Mouse (Mus musculus) MEL (cell line): Measurements from ENCODE around the gene Urb2.

ENCODE experiments used
- BHLHE40 ChIP-seq: IDR thresholded peaks from 2 replicates; pipeline ENCODE4 v1.6.1; 2012; ENCODE audit warnings: low read depth, mild to moderate bottlenecking, inconsistent platforms, low read length, improper control_type of control experiment, borderline replicate concordance
- CHD2 ChIP-seq: IDR thresholded peaks from 2 replicates; pipeline ENCODE4 v1.6.1; 2011; ENCODE audit warnings: low read length, improper control_type of control experiment
- CTCF ChIP-seq, 3 experiments: IDR thresholded peaks in 2 of 3; conservative IDR thresholded peaks in 1 of 3; 2 replicates each; pipeline ENCODE4 v1.5.1; 2011 to 2012; ENCODE audit warnings: low read length in 3 of 3, low read depth in 2 of 3, mild to moderate bottlenecking in 2 of 3, improper control_type of control experiment in 1 of 3, inconsistent platforms in 1 of 3, mixed read lengths in 1 of 3, moderate library complexity in 1 of 3; ENCODE audit not compliant: control insufficient read depth in 1 of 3, insufficient read depth in 1 of 3, poor library complexity in 1 of 3, severe bottlenecking in 1 of 3
- ELF1 ChIP-seq: IDR thresholded peaks from 2 replicates; pipeline ENCODE4 v1.6.1; 2014; ENCODE audit warnings: low read depth, mild to moderate bottlenecking, inconsistent platforms, low read length, improper control_type of control experiment, moderate library complexity
- EP300 ChIP-seq, 2 experiments: IDR thresholded peaks; 2 replicates each; pipeline ENCODE4 v1.6.1; 2011; ENCODE audit warnings: improper control_type of control experiment in 2 of 2, low read length in 2 of 2, low read depth in 1 of 2, mild to moderate bottlenecking in 1 of 2
- ETS1 ChIP-seq: IDR thresholded peaks from 2 replicates; pipeline ENCODE4 v1.6.1; 2012; ENCODE audit warnings: low read depth, mild to moderate bottlenecking, inconsistent platforms, low read length, improper control_type of control experiment, moderate library complexity
- MAX ChIP-seq: IDR thresholded peaks from 2 replicates; pipeline ENCODE4 v1.6.1; 2011; ENCODE audit warnings: low read length, improper control_type of control experiment
- MYC ChIP-seq: IDR thresholded peaks from 2 replicates; pipeline ENCODE4 v1.6.1; 2011; ENCODE audit warnings: low read depth, mild to moderate bottlenecking, low read length, improper control_type of control experiment, moderate library complexity
- POLR2A ChIP-seq, 2 experiments: IDR thresholded peaks; 2 replicates each; pipeline ENCODE4 v1.6.1; 2011 to 2012; ENCODE audit warnings: low read length in 2 of 2, mild to moderate bottlenecking in 2 of 2, control low read depth in 1 of 2, improper control_type of control experiment in 1 of 2, low read depth in 1 of 2, moderate library complexity in 1 of 2; ENCODE audit not compliant: control insufficient read depth in 1 of 2, insufficient read depth in 1 of 2, poor library complexity in 1 of 2
- SIN3A ChIP-seq: IDR thresholded peaks from 2 replicates; pipeline ENCODE4 v1.6.1; 2012; ENCODE audit warnings: low read length, improper control_type of control experiment, inconsistent platforms
- TAL1 ChIP-seq: IDR thresholded peaks from 2 replicates; pipeline ENCODE4 v1.6.1; 2012; ENCODE audit warnings: mild to moderate bottlenecking, inconsistent platforms, low read length, moderate library complexity, mixed read lengths
- USF2 ChIP-seq, 2 experiments: IDR thresholded peaks; 2 replicates each; pipeline ENCODE4 v1.6.1; 2011 to 2012; ENCODE audit warnings: improper control_type of control experiment in 2 of 2, low read length in 2 of 2, borderline replicate concordance in 1 of 2, inconsistent platforms in 1 of 2, low read depth in 1 of 2, mild to moderate bottlenecking in 1 of 2; ENCODE audit not compliant: insufficient read depth in 1 of 2
- ZC3H11A ChIP-seq: IDR thresholded peaks from 2 replicates; pipeline ENCODE4 v1.6.1; 2012; ENCODE audit warnings: low read depth, mild to moderate bottlenecking, inconsistent platforms, low read length, improper control_type of control experiment
- ZMIZ1 ChIP-seq: IDR thresholded peaks from 2 replicates; pipeline ENCODE4 v1.6.1; 2012; ENCODE audit warnings: low read depth, mild to moderate bottlenecking, inconsistent platforms, low read length, improper control_type of control experiment, moderate library complexity

DNA sequence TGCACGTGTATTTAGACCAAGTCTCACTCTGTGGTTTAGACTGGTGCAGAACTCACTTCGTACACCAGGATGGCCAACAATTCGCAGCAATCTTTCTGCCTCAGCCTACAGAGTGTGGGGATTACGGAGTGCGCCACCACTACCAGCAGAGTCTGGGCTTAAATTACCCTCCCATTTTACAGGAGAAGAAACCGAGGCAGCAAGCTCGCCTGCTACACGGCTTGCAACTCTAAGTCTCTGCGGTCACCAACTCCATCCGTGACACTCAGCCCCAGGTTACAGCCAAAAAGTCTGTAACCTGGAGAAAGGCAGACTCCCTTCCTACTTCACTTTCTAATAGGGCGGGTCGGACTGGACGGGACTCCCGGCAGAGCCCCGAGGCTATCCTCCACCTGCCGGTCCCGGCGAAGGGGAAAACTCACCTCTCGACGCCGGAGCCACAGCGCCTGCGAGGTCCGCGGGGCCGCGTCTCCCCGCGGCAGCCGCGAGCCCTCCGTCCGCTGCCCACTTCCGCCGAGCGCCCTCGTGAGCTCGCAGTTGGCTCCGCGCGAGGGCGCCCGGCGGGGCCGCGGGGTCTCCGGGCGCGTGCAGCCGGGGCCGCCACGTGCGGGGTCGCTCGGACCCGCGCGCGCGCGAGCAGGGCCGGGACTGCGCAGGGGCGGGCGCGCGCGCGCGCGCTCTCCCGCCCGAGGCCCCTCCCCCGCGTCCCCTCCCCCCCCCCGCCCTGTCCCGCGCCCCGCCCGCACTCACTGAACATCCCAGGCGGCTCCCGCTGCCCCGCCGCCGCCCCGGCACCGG is 670 bp upstream of the Urb2 start:
- TF ChIP-seq CTCF (IDR thresholded peaks at IDR 0.05 in 2 of 3, conservative IDR thresholded peaks at IDR 0.05 in 1 of 3; ENCODE audit: control insufficient read depth in 1 of 3, insufficient read depth in 1 of 3, low read depth in 2 of 3, low read length in 3 of 3, poor library complexity in 1 of 3, severe bottlenecking in 1 of 3) (no peak; a peak in 1 of 6 replicates), MYC (peak; percentile 64), MAX (peak; percentile 73; the same call in 1 of the 2 replicates), POLR2A (IDR thresholded peaks at IDR 0.05; ENCODE audit: control insufficient read depth in 1 of 2, insufficient read depth in 1 of 2, low read depth in 1 of 2, low read length in 2 of 2, poor library complexity in 1 of 2) (no peak; a peak in 2 of 4 replicates), TAL1 (no peak), SIN3A (no peak; the same call in none of the 2 replicates), ZMIZ1 (no peak), EP300 (IDR thresholded peaks at IDR 0.05; ENCODE audit: low read depth in 1 of 2, low read length in 2 of 2) (no peak), ZC3H11A (no peak), CHD2 (no peak), ETS1 (no peak), USF2 (IDR thresholded peaks at IDR 0.05; ENCODE audit: borderline replicate concordance in 1 of 2, insufficient read depth in 1 of 2, low read depth in 1 of 2, low read length in 2 of 2) (no peak), ELF1 (no peak), BHLHE40 (peak; percentile 44; the same call in 1 of the 2 replicates)
